In genomic region chr2:77102516-77102915, GRCm38 (mm10) we compare ENCODE assay signal across 29 mouse cellular contexts.
DNase-seq lines count a peak whose midpoint lies in the region; ATAC-seq and TF ChIP-seq lines count a peak whose summit lies in the region.
"Had no signal": no experiment of that assay in that cellular context is flagged by ENCODE, and none has a peak within 500 bp of the region (broad histone marks: within the 10 kb centered on the region; RNA-seq: fewer than 3 reads in every experiment).

No protein-coding gene starts in this region.

- H3K4me3 ChIP-seq in midbrain, embryonic 14.5 days (replicated peaks; ENCODE audit: low read depth, low read length) = no peak overlapping the region
- no peak overlapping the region for H3K4me3 ChIP-seq in liver, embryonic 11.5 days (ENCODE audit: low read depth, low read length)
- H3K4me3 ChIP-seq: forebrain, embryonic 10.5 days; forebrain, embryonic 15.5 days; hindbrain, embryonic 12.5 days; left cerebral cortex, adult 2 months; limb, embryonic 12.5 days; lung, embryonic 15.5 days; midbrain, embryonic 10.5 days; neural tube, embryonic 13.5 days had no signal

- H3K27me3 ChIP-seq in Patski = no peaks in the 10 kb centered on the region
- H3K27me3 ChIP-seq in midbrain, embryonic 14.5 days (ENCODE audit: control insufficient read depth, insufficient read depth, low read length) = no peaks in the 10 kb centered on the region
- no peaks in the 10 kb centered on the region for H3K27me3 ChIP-seq in liver, embryonic 11.5 days (replicated peaks; ENCODE audit: control insufficient read depth, insufficient read depth, low read length)
- H3K27me3 ChIP-seq: CH12.LX; forebrain, embryonic 15.5 days; hindbrain, embryonic 12.5 days; limb, embryonic 12.5 days; lung, embryonic 15.5 days; neural tube, embryonic 13.5 days had no signal

- no peak overlapping the region for H3K9ac ChIP-seq in midbrain, embryonic 14.5 days (replicated peaks; ENCODE audit: low read length)
- no peak overlapping the region for H3K9ac ChIP-seq in liver, embryonic 11.5 days (ENCODE audit: low read depth, low read length)
- H3K9ac ChIP-seq: forebrain, embryonic 15.5 days; hindbrain, embryonic 12.5 days; limb, embryonic 12.5 days; lung, embryonic 15.5 days; neural tube, embryonic 13.5 days had no signal

- peak; percentile 95 for ATAC-seq in Patski
- no peak for ATAC-seq in midbrain, embryonic 14.5 days (ENCODE audit: low FRiP score, low TSS enrichment)
- ATAC-seq in liver, embryonic 11.5 days (replicated peaks; ENCODE audit: low FRiP score) = no peak
- ATAC-seq: forebrain, embryonic 15.5 days; intestine, postnatal 0 days; midbrain, embryonic 16.5 days had no signal

- no peak overlapping the region for H3K27ac ChIP-seq in midbrain, embryonic 14.5 days (replicated peaks; ENCODE audit: low read depth, low read length)
- H3K27ac ChIP-seq in liver, embryonic 11.5 days (ENCODE audit: low read depth, low read length) = no peak overlapping the region
- H3K27ac ChIP-seq: forebrain, embryonic 10.5 days; forebrain, embryonic 15.5 days; hindbrain, embryonic 12.5 days; left cerebral cortex, adult 2 months; limb, embryonic 12.5 days; lung, embryonic 15.5 days; midbrain, embryonic 10.5 days; neural tube, embryonic 13.5 days had no signal

- TF ChIP-seq CTCF in Patski (IDR thresholded peaks at IDR 0.05) = no peak

- H3K4me2 ChIP-seq in midbrain, embryonic 14.5 days (ENCODE audit: low read length) = no peak overlapping the region
- no peak overlapping the region for H3K4me2 ChIP-seq in liver, embryonic 11.5 days
- H3K4me2 ChIP-seq: forebrain, embryonic 15.5 days; heart, embryonic 11.5 days; hindbrain, embryonic 12.5 days; limb, embryonic 12.5 days; lung, embryonic 15.5 days; neural tube, embryonic 13.5 days had no signal

- no peaks in the 10 kb centered on the region for H3K9me3 ChIP-seq in midbrain, embryonic 14.5 days (ENCODE audit: control insufficient read depth, low read length)
- H3K9me3 ChIP-seq in liver, embryonic 11.5 days (ENCODE audit: control insufficient read depth, low read length) = no peaks in the 10 kb centered on the region
- H3K9me3 ChIP-seq: forebrain, embryonic 10.5 days; forebrain, embryonic 15.5 days; hindbrain, embryonic 12.5 days; limb, embryonic 12.5 days; lung, embryonic 15.5 days; midbrain, embryonic 10.5 days; neural tube, embryonic 13.5 days had no signal

- POLR2A ChIA-PET in Patski (lab: Charles Lee) = no interaction called here

- in situ Hi-C loops in Patski (cut with MboI; ENCODE audit: low pct_unique_long_range_greater_than_20kb) = no loop called here

- no peaks in the 10 kb centered on the region for H3K36me3 ChIP-seq in midbrain, embryonic 14.5 days (ENCODE audit: control insufficient read depth, insufficient read depth, low read length)
- no peaks in the 10 kb centered on the region for H3K36me3 ChIP-seq in liver, embryonic 11.5 days (ENCODE audit: control insufficient read depth, insufficient read depth, low read length)
- H3K36me3 ChIP-seq: forebrain, embryonic 10.5 days; forebrain, embryonic 15.5 days; hindbrain, embryonic 12.5 days; limb, embryonic 12.5 days; lung, embryonic 15.5 days; midbrain, embryonic 10.5 days; neural tube, embryonic 13.5 days had no signal

- 97% methylated on average over 5 of the region's 5 CpGs for WGBS in midbrain, embryonic 14.5 days
- 91% methylated on average over 5 of the region's 5 CpGs for WGBS in liver, embryonic 11.5 days

- no peaks in the 10 kb centered on the region for H3K4me1 ChIP-seq in midbrain, embryonic 14.5 days (ENCODE audit: control insufficient read depth, insufficient read depth, low read length)
- H3K4me1 ChIP-seq in liver, embryonic 11.5 days (replicated peaks; ENCODE audit: control insufficient read depth, insufficient read depth, low read length) = no peaks in the 10 kb centered on the region
- H3K4me1 ChIP-seq: forebrain, embryonic 10.5 days; forebrain, embryonic 15.5 days; hindbrain, embryonic 12.5 days; limb, embryonic 12.5 days; midbrain, embryonic 10.5 days; neural tube, embryonic 13.5 days had no signal

- peak; percentile 72 for DNase-seq in adrenal gland, adult 2 months
- DNase-seq in adrenal gland, adult 18-20 months (ENCODE audit: low spot score in 2 of 2) = no peak
- DNase-seq in 3T3-L1 (ENCODE audit: low read depth, low spot score) (peak; percentile 95), Patski (ENCODE audit: low read depth, low spot score) (peak; percentile 80)
- peak; percentile 45 to 65 for DNase-seq in adrenal gland, postnatal 36 days
- DNase-seq in midbrain, embryonic 14.5 days = no peak
- no peak for DNase-seq in liver, embryonic 11.5 days (ENCODE audit: low spot score)
- no peak for DNase-seq in urinary bladder, adult 18-20 months (ENCODE audit: low spot score in 2 of 2)
- DNase-seq: cerebellum, adult 11 months; cerebellum, adult 9-10 months; cerebellum, postnatal 36 days; gastrocnemius, postnatal 25 days; heart, adult 18-20 months; heart, postnatal 36 days; kidney, postnatal 14 days; thymus, adult 2 months; thymus, postnatal 4 days had no signal

- CTCF ChIA-PET in Patski (lab: Charles Lee) = interaction anchor here (0.8 to 1.4 kb wide), 4 partner anchors 14 to 239 kb away, joined by 3 to 4 read pairs (median 3); no protein-coding TSS in a partner anchor

Comparison
In these comparisons a context has a peak if more than half of its experiments do, and no peak if none do; other contexts are left out.
1. DNase-seq: peak in adrenal gland, adult 2 months (single experiment), 3T3-L1 (single experiment), Patski (single experiment) and adrenal gland, postnatal 36 days (2 of 2); none in adrenal gland, adult 18-20 months (0 of 2), midbrain, embryonic 14.5 days (single experiment), liver, embryonic 11.5 days (single experiment) and urinary bladder, adult 18-20 months (0 of 2).